ENCODE assay signal across 8 mouse cellular contexts in genomic region chr9:51292674-51293073, GRCm38 (mm10). TPM values are rescaled to one million over a fixed set of nuclear protein-coding genes. Genes with fewer than 3 reads are reported as not detected.
A peak's percentile ranks its signal among the peaks of the same experiment; 100 is the strongest.
DNase-seq lines count a peak whose midpoint lies in the region; ATAC-seq and TF ChIP-seq lines count a peak whose summit lies in the region.

No protein-coding gene starts in this region.

- DNase-seq in liver, result peak; percentile 66
- DNase-seq in cerebellum, postnatal 4 days (ENCODE audit: low spot score in 2 of 2), result peak; percentile 65 to 78
- DNase-seq in gastrocnemius, adult 2 months, result peak; percentile 75
- DNase-seq in kidney, adult 11 months, result peak; percentile 53
- peak; percentile 56 to 76 for DNase-seq in left cerebral cortex, postnatal 36 days (ENCODE audit: low spot score in 2 of 2)
- peak; percentile 59 to 74 for DNase-seq in spleen, postnatal 36 days (ENCODE audit: low spot score in 2 of 2)

- H3K4me1 ChIP-seq in liver, embryonic 12.5 days, result no peaks in the 10 kb centered on the region
- no peaks in the 10 kb centered on the region for H3K4me1 ChIP-seq in midbrain, embryonic 16.5 days (ENCODE audit: control insufficient read depth, insufficient read depth, low read length)

- no peak overlapping the region for H3K27ac ChIP-seq in liver, embryonic 12.5 days
- no peak overlapping the region for H3K27ac ChIP-seq in gastrocnemius, adult 2 months
- H3K27ac ChIP-seq in midbrain, embryonic 16.5 days (ENCODE audit: low read length), result no peak overlapping the region

- no peak for ATAC-seq in liver, embryonic 12.5 days
- ATAC-seq in midbrain, embryonic 16.5 days, result peak; percentile 51; the same call in 1 of the 2 replicates

- intact Hi-C loops in gastrocnemius, adult 2 months (cut with DNase I), result loop anchor here (1.0 kb wide), 1 partner anchor 131 kb away; no protein-coding TSS in a partner anchor
- intact Hi-C loops in left cerebral cortex, postnatal 36 days (cut with DNase I), result loop anchor here (1.0 kb wide), 1 partner anchor 131 kb away; no protein-coding TSS in a partner anchor

- peak; percentile 90 for TF ChIP-seq CTCF in gastrocnemius, adult 2 months (IDR thresholded peaks at IDR 0.05)

- H3K9me3 ChIP-seq in liver, embryonic 12.5 days (replicated peaks), result no peaks in the 10 kb centered on the region
- no peaks in the 10 kb centered on the region for H3K9me3 ChIP-seq in midbrain, embryonic 16.5 days (replicated peaks; ENCODE audit: control insufficient read depth, low read length, poor library complexity, severe bottlenecking)

- 30% methylated on average over 4 of the region's 4 CpGs for WGBS in liver, embryonic 12.5 days (ENCODE audit: insufficient replicate concordance)
- 30% methylated on average over 4 of the region's 4 CpGs for WGBS in midbrain, embryonic 16.5 days

- H3K4me3 ChIP-seq in liver, embryonic 12.5 days, result no peak overlapping the region
- no peak overlapping the region for H3K4me3 ChIP-seq in gastrocnemius, adult 2 months
- no peak overlapping the region for H3K4me3 ChIP-seq in midbrain, embryonic 16.5 days (ENCODE audit: low read depth, low read length)

- no peaks in the 10 kb centered on the region for H3K36me3 ChIP-seq in liver, embryonic 12.5 days
- no peaks in the 10 kb centered on the region for H3K36me3 ChIP-seq in midbrain, embryonic 16.5 days (ENCODE audit: control insufficient read depth, insufficient read depth, low read length)

- H3K27me3 ChIP-seq in liver, embryonic 12.5 days (replicated peaks), result no peaks in the 10 kb centered on the region
- H3K27me3 ChIP-seq in midbrain, embryonic 16.5 days (ENCODE audit: control insufficient read depth, insufficient read depth, low read depth, low read length), result no peaks in the 10 kb centered on the region

- no peak overlapping the region for H3K4me2 ChIP-seq in liver, embryonic 12.5 days
- no peak overlapping the region for H3K4me2 ChIP-seq in midbrain, embryonic 16.5 days (ENCODE audit: low read length)

- no peak overlapping the region for H3K9ac ChIP-seq in liver, embryonic 12.5 days
- H3K9ac ChIP-seq in midbrain, embryonic 16.5 days (ENCODE audit: low read depth, low read length), result no peak overlapping the region

RNA-seq across cellular contexts. Expression of gene Colca2, which starts 14.3 kb away (rescaled TPM):
- 0.50 and 0.68 TPM in 2 replicates for polyA plus RNA-seq in liver, embryonic 12.5 days (2016; fragmentation: Nextera tagmentation; extraction: Ambion mirVana)
- under 1 TPM; 0.26 to 0.31 TPM for total RNA-seq in gastrocnemius, adult 2 months (2021)
- total RNA-seq in left cerebral cortex, postnatal 36 days (2021), result 1 to 10 TPM in 1 of 2 experiments, under 1 TPM in 1; 0.75 to 1.2 TPM
- polyA plus RNA-seq in midbrain, embryonic 16.5 days (2015; fragmentation: Nextera tagmentation; extraction: Ambion mirVana), result 0.38 and 0.55 TPM in 2 replicates

RNA-seq across cellular contexts. Expression of gene 1810046K07Rik, which starts 36.0 kb away (rescaled TPM):
- polyA plus RNA-seq in liver, embryonic 12.5 days (2016; fragmentation: Nextera tagmentation; extraction: Ambion mirVana), result not detected in 2 replicates
- not detected for total RNA-seq in gastrocnemius, adult 2 months (2021)
- not detected for total RNA-seq in left cerebral cortex, postnatal 36 days (2021)
- polyA plus RNA-seq in midbrain, embryonic 16.5 days (2015; fragmentation: Nextera tagmentation; extraction: Ambion mirVana), result not detected in 2 replicates
